Mouse (Mus musculus) MEL-GATA-1-ER (cell line): ENCODE results near the gene Ccdc43.
A peak's percentile ranks its signal among the peaks of the same experiment; 100 is the strongest.

Experiments
- DNase-seq: peaks from one replicate; pipeline ENCODE4 v3.0.0-alpha.2; 2012; ENCODE audit warnings: low read depth; ENCODE audit errors: extremely low read depth

Ccdc43 gene

GRCm38 (mm10) chr11:102665637-102666435, 31.7 kb downstream of the Ccdc43 start:
- DNase-seq = no peak

- no peak for DNase-seq
Measured at GRCm38 (mm10) chr11:102665151-102665550, 32.4 kb downstream of the Ccdc43 start.

- DNase-seq = no peak
Measured at GRCm38 (mm10) chr11:102663416-102663815, 34.2 kb downstream of the Ccdc43 start, which contains the start of gene Meioc. TSS of gene Meioc (plus strand) at chr11:102663716.

GRCm38 (mm10) chr11:102656931-102657330, 40.7 kb downstream of the Ccdc43 start:
- no peak for DNase-seq

- DNase-seq = peak; percentile 24
Measured at GRCm38 (mm10) chr11:102656326-102656926, 41.2 kb downstream of the Ccdc43 start.

GRCm38 (mm10) chr11:102655888-102656287, 41.7 kb downstream of the Ccdc43 start:
- DNase-seq = no peak

GRCm38 (mm10) chr11:102652844-102653243, 44.7 kb downstream of the Ccdc43 start:
- DNase-seq = no peak

- DNase-seq = peak; percentile 35
Measured at GRCm38 (mm10) chr11:102651381-102651780, 46.2 kb downstream of the Ccdc43 start.

GRCm38 (mm10) chr11:102647885-102648284, 49.7 kb downstream of the Ccdc43 start:
- DNase-seq = no peak

GRCm38 (mm10) chr11:102646226-102646625, 51.4 kb downstream of the Ccdc43 start:
- no peak for DNase-seq

- DNase-seq = no peak
Measured at GRCm38 (mm10) chr11:102643891-102644382, 53.6 kb downstream of the Ccdc43 start.

- DNase-seq = no peak
Measured at GRCm38 (mm10) chr11:102636887-102637286, 60.7 kb downstream of the Ccdc43 start.
